Mouse (Mus musculus): ENCODE measurements at regions not wholly inside any gene's neighbourhood (a gene's known extent, or its start where the extent isn't known, plus 50 kb on each side); places are given as distances from the start of the nearest gene placed in this dataset.

GRCm38 (mm10) chr9:85524733-85525132, 197.6 kb upstream of the Tent5a start:
- DNase-seq (ENCODE audit: low spot score), result no peak

- DNase-seq (ENCODE audit: low spot score), result no peak
These were observed 194.2 kb upstream of the Tent5a start for GRCm38 (mm10) chr9:85521342-85521741.

- DNase-seq (ENCODE audit: low spot score), result no peak
These were observed 193.8 kb upstream of the Tent5a start for GRCm38 (mm10) chr9:85520941-85521340.

DNA sequence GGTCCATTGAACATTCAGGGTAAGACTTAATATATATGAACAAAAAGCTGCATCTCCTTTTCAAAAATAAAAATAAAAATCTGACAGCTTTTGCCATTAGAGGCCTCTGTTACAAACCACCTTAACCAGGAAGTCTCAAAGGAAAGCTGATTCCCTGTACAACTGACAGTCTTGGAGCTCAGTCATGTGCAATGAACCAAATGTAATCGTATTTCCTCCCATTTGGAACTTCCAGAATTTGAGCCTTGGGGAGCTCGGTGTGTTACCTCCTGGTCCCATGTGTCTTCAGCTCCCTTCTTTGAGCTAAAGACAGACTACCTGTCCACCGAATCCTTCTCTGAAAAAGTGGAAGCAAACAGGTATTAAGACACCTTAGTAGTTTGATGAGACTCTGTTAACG, 171.9 kb upstream of the Tent5a start:
- DNase-seq (ENCODE audit: low spot score), result no peak

- no peak for DNase-seq (ENCODE audit: low spot score)
These were observed 170.2 kb upstream of the Tent5a start for GRCm38 (mm10) chr9:85497348-85497747.

GRCm38 (mm10) chr9:85496506-85497239, 169.5 kb upstream of the Tent5a start:
- DNase-seq (ENCODE audit: low spot score), result no peak

DNA sequence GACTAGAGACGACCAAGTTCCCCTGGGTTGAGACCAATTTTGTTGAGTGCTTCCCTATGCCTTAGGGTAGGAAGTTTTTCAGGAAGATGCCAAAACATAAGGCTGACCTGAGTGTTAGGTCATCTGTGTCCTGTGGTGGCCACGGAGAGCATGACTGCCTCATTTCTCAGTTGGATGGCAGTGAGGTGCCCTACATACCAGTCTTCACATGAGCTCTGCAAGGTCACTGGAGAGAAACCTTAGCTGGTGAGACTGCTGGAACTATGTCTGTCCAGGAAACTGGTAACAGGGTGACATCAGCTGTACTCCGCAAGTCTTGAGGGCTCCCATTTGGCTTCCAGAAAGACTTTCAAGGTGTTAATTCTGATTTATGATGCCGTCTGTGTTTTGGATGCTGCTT, 167.9 kb upstream of the Tent5a start:
- no peak for DNase-seq (ENCODE audit: low spot score)

DNA sequence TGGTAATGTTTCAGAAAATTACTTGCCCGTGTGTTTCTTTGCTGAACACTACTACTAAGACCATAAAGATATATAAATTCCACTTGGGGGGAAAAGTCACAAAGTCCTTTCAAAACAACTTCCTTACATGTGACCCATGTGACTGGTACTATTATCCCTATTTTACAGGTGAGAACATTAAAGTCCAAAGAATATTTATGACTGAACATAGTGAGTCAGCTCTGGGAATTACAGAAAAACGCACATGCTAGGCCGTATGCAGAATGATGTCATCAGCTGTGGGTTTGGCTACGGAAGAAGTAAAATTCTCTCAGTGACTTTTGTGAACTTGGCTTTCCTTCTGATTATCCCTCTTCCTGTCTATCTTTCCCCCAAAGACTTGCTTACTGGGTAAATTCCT, 166.6 kb upstream of the Tent5a start:
- no peak for DNase-seq (ENCODE audit: low spot score)

DNA sequence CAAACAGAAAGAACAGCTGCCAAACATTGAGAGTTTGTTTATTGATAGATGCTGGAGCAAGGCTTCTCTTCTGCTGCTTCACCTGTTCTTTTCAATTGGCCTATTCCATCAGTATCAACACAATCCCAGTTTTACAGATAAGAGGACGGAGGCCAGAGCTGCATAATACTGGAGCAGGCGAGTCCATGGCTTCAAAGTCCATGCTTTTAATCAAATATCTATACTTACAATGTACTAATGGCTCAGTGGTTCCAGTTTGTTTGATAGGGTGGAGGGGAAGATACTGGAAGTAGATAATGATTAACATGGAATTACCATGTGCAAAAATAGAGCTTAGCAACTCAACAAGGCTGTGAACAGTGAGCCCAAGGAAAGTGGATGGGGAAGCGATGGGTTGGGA, 163.2 kb upstream of the Tent5a start:
- DNase-seq (ENCODE audit: low spot score), result no peak

DNA sequence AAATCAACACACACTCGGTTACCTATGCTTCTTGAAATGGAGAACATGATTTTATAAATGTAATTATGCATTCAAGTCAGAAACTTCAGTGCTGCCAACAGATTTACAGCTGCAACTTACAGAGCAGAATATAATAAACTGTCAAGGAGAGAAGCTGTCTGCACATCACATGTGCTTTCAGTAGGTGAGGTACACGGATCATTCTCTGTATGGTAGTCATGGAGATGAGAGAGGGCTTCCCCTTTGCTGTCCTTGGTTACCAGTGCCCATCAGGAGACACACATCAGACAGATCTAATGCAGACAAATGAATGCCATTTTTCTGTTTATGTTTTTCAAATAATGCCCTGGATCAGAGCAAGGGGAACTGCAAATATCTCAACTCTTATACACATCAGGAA, 160.8 kb upstream of the Tent5a start:
- no peak for DNase-seq (ENCODE audit: low spot score)

DNA sequence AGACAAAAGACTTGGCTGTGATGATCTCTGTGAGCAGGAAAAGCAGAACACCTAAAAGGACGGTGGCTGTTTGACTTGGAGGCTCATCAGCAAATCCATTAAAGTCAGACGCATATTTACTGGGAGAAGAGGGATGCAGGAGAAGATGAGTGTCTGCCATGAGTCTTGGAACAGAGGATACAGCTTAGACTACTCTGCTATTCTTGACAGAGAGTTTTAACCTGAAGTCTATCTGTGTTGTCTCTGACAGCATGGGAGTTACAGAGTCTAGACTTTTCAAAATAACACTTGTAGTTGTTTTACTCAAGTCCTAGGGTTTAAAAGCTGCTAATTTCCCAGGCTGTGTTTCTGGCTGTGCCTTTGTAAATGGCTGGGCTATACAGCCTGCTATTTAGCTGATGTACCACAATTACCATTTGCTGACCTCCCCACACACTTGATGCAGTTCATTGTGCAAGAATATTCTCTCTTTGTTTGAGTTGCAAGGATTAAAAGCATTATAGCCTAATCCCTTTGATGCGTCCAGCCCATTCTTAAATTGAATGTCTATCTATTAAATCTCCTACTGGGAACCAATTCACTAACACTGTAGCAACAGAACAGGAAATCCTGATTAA, 160.0 kb upstream of the Tent5a start:
- DNase-seq (ENCODE audit: low spot score), result no peak

DNA sequence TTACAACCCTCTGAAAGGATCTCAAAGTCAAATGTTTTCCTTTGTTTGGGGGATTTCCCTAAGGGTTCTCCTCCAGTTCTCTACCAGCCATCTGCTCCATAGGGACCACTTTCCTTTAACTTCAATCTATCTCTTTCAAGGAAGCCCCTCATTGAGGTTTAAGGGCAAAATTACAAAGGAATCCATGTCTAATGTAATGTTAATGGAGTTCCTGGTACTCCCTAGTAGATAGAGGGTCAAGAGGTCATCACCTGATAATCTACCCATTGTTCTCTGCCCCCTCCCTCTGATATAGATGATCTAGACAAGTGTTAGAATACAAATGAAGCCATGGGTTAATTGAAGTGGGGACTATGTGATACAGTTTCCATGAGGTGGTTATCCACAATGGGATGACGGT, 158.6 kb upstream of the Tent5a start:
- no peak for DNase-seq (ENCODE audit: low spot score)

- DNase-seq (ENCODE audit: low spot score), result no peak
These were observed 156.1 kb upstream of the Tent5a start for GRCm38 (mm10) chr9:85483248-85483647.

- no peak for DNase-seq (ENCODE audit: low spot score)
These were observed 153.4 kb upstream of the Tent5a start for GRCm38 (mm10) chr9:85480566-85480965.

DNA sequence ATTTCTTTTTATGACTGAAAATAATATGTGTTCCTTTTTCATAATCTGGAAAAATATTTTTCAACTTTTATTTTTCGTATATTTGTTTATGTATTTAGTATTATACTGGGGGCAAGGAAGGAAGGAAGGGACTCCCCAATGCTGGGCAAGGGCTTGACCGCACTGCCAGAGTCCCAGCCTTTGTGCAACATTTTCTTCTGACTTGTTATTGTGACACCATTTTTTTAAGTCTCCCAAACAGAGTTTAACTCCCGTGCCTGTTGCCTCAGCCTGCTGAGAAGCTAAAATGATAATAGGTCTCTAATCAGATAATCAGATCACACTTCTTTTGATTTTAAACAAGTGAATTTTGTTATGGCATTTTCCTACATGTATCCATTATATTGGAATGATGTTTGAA, 148.1 kb upstream of the Tent5a start:
- DNase-seq (ENCODE audit: low spot score), result no peak

DNA sequence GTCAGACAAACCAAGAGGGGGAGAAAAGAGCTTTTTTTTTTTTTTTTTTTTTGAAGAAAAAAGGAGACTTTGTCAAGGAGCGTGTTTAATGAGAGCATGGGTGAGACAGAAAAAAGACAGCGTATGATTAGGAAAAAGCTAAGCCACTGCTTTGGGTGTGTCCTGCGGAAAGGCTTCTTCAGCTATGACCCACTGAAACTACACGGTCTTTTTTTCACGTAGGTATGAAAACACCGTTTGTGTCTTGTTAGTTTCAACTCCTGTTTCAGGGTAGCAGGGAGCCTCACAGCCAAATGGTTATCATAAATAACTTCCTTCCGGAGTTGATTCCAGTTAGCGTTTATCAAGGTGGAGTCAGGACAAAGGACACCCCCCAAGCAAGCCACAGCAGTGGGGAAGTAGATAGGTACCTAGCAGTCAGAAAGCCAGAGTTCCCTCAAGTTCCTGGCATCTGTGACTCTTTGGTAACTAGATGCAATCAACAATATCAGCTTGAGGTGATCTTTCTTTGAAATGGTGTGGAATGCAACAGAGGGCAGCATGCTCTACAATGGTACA, 143.2 kb upstream of the Tent5a start:
- DNase-seq (ENCODE audit: low spot score), result no peak

DNA sequence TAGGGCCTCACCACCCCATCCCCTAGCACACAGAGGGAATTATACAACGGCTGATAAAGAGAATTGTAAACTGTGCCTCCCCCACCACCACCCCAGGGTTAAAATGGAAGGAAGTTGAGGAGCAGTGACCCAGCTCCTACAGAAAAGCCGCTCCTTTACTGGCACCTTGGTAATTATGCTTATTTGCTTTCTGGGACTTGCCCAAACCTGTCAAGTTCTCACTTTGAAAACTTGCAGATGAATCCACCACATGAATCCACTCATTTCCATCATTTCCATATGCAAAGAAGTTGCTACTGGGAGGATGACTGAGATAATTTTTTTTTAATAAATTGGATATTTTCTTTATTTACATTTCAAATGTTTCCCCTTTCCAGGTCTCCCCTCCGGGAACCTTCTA, 142.1 kb upstream of the Tent5a start:
- DNase-seq (ENCODE audit: low spot score), result no peak

DNA sequence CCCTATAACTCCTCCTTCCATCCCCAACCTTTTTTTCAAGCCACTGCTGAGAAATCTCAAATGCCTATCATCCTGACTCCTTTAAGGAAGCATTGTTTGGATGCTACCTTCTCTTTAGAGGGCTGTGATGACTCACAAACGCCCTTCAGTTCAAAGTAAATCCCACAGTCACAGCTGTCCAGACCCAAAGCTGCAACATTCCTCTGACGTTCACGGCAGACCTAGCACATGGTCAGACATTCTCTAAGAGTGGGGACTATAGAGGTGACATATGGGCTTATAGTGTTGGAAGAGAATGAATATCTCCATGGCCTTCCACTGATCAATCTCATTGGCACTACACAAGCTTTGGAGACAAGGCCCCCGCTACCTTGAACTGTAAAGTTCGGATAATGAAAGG, 139.5 kb upstream of the Tent5a start:
- DNase-seq (ENCODE audit: low spot score), result no peak

GRCm38 (mm10) chr9:85459062-85459805, 132.1 kb upstream of the Tent5a start:
- DNase-seq (ENCODE audit: low spot score), result no peak

DNA sequence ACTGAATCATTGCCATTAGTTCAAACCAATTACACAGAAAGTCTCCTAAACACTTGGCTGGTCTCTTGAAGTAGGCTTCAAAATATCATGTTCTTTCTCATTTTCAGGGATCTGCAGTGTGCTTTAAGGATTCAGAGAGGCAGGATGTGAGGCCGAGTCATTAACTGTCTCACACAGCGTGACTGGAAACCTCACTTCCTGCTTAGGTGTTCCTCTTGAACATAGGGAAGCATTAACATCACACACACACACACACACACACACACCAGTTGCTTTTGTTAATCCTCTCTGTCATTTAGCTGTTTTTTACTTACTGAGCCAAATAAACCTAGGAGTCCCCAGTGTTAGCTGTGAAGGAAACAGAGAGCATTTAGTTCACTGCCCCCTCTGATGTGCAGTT, 131.2 kb upstream of the Tent5a start:
- no peak for DNase-seq (ENCODE audit: low spot score)

GRCm38 (mm10) chr9:85457400-85457799, 130.3 kb upstream of the Tent5a start:
- no peak for DNase-seq (ENCODE audit: low spot score)

DNA sequence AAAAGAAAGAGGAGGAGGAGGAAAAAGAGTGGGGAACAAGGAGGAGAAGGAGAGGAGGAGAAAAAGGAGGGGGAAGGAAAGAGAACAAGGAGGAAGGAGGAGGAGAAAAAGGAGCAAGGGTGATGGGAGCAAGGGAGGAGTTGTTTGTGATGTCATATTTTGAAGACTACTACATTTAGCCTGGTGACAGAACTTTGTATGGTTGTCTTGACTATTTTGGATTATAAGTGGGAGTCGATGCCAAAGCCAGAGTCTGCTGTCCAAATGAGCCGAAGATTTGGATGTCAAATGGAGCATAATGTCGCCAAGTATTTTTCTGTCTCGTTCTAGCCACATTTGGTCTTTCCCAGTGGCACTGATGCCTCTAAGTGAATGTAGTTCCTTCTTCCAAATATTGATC, 128.2 kb upstream of the Tent5a start:
- DNase-seq (ENCODE audit: low spot score), result no peak

All from ovary, postnatal 36 days (tissue).